Mouse (Mus musculus): ENCODE results near the gene Frmpd1. TPM values are rescaled to one million over a fixed set of nuclear protein-coding genes. Genes with fewer than 3 reads are reported as not detected.

Frmpd1 gene
- total RNA-seq, 2 experiments from 2014 or later = not detected

DNA sequence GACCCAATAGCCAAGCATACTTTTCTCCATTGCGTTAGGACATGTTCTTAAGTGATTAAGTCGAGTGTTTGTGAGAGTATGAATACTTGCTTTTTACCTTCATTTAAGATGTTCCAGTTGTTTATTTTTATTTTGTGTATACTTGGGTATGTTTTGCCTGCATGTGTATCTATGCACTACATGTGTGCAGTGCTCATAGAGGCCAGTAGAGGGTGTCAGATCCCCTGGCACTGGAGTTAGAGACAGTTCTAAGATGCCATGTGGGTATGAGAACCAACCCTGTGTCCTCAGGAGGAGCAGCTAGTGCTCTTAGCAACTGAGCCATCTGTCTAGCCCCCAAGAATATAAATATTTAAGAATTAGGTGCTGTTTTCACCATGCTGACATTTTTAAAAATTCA lies 37.7 kb downstream of the Frmpd1 start:
- no peak for ATAC-seq (replicated peaks; ENCODE audit: low FRiP score, poor library complexity, severe bottlenecking)

DNA sequence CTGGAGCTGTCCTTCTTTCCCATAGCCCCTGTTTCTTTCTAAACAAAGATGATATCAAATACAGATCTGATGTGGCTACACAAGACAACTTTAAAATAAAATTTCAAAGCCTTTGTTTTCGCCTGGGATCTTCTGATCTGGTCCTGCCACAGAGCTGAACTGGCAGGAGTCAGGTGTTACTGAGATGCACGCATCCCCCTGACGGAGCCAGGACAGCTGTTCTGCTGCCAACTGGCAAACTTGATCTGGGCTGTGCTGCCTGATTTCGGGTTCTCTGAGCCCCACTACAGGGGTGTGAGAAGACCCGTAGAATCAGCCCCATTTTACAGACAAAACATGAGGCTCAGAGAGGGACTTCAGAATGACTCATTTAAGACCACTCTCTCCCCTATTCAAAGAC lies 45.6 kb downstream of the Frmpd1 start:
- no peak for ATAC-seq (replicated peaks; ENCODE audit: low FRiP score, poor library complexity, severe bottlenecking)

DNA sequence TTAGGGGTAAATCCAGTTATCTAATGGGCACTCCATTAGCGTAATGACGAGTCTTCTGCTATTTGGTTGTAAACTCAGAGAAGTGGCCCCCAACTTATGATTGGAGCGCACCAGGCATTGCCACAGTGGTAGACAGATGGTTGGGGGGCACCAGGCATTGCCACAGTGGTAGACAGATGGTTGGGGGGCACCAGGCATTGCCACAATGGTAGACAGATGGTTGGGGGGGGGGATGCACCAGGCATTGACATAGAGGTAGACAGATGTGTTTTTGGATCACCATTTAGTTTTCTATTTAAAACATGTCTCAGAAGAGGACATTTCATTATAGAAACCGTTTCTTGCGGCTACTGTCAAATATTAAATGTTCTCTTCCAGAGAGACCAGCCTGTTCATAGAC lies 53.6 kb downstream of the Frmpd1 start:
- no peak for ATAC-seq (replicated peaks; ENCODE audit: low FRiP score, poor library complexity, severe bottlenecking)

DNA sequence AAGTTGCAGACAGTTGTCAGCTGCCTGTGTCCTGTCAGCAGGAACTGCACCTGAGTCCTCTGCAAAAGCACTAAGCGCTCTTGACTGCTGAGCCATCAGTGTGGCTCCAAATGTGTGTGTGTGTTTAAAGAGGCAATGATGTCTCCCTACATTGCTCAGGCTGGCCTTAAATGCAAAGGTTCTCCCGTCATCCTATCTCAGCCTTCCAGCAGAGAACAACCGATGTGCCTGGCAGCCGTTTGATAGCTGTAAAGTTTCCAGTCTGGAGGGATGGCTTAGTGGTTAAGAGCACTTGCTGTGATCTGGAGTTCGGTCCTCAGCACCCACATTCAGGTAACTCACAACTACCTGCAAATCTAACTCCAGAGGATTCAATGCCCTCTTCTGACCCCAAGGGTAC lies 56.7 kb downstream of the Frmpd1 start:
- no peak for ATAC-seq (replicated peaks; ENCODE audit: low FRiP score, poor library complexity, severe bottlenecking)

DNA sequence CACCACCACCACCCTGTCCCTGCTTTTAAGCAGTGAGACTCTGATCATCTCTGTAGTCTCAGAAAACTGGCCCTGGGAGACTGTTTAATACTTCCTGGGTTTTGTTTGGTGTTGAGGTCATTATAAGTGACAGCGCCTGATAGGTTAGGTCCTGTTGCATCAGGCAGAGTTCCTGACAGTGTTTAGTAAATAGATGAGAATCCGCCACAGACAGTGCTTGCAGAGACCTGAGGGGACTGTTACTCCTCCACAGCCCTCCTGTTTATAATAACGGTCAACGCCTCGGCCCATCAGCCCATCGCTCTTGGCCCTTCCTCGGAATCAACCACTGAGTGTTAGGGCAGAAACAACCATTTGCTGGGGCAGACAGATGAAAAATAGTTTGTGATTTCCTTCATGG lies 57.5 kb downstream of the Frmpd1 start:
- ATAC-seq (replicated peaks; ENCODE audit: low FRiP score, poor library complexity, severe bottlenecking) = no peak

DNA sequence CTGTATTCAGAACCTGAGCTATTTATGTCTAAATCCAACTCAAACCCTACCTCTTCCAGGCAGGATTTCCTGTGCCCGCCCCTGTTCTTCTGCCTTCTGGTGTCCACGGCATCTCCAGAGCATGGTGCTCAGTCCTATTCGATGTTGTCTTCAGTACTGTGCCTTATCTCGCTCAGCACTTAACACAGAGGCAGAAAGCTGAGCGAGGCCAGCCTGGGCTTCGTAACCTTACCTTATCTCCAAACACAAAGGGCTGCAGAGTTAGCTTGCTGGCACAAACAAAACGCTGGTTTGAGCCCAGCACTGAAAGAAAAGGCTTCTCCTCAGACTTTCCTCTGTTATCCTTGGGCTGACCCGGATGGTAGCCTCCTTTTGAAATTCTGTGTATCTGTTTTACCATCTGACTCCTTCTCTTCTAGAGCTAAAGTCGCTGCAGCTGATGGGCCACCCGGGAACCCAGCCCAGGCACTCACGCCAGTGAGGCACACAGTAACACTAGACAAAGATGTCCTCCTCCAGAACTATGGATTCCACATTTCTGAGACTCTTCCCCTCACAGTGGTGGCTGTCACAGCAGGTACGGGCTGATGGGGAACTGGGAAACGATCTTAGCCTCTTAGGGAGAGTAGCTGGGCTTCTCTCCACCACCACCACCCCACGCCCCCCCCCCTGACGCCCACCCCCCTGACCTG lies 58.7 kb downstream of the Frmpd1 start:
- ATAC-seq (replicated peaks; ENCODE audit: low FRiP score, poor library complexity, severe bottlenecking) = 0 out of 2 replicates have a peak, but pooled peaks have one; percentile 13

DNA sequence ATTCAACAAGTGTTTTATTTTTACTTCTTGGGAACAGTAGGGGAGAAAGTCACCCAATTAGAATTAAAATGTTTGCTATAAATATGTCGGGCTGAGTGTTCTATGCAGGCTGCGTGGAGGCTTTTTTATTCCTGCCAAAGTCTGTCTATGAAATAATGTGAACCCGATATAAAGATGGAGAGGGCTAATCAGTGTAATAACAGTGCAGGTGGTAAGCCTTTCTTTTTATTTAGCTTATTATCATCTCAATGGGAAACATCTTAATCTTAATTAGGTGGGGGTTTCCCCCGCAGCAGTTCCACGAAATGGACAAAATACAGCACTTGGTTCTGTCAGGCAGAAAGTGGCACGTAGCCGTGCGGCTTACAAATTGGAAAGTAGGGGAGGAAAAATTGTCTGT lies 66.6 kb downstream of the Frmpd1 start:
- ATAC-seq (replicated peaks; ENCODE audit: low FRiP score, poor library complexity, severe bottlenecking) = no peak

DNA sequence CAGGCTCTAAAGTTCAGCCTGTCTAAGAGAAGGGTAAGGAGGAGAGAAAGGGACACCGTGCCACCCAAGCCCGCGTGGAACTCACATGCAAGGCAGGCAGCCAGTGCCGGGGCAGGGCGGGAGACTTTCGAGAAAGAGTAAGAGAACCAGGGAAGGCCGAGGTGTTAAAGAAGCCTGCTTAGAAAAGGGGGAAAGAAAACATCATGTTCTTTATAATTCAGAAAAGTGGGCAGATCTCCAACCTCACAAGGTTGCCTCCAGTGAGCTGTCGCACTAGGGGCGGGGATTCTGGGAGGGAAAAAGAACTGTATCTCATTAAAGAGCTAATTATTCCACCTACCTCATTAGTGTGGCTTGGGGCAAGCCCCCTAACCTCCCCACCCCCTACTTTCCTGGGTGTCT lies 68.2 kb downstream of the Frmpd1 start:
- ATAC-seq (replicated peaks; ENCODE audit: low FRiP score, poor library complexity, severe bottlenecking) = no peak

DNA sequence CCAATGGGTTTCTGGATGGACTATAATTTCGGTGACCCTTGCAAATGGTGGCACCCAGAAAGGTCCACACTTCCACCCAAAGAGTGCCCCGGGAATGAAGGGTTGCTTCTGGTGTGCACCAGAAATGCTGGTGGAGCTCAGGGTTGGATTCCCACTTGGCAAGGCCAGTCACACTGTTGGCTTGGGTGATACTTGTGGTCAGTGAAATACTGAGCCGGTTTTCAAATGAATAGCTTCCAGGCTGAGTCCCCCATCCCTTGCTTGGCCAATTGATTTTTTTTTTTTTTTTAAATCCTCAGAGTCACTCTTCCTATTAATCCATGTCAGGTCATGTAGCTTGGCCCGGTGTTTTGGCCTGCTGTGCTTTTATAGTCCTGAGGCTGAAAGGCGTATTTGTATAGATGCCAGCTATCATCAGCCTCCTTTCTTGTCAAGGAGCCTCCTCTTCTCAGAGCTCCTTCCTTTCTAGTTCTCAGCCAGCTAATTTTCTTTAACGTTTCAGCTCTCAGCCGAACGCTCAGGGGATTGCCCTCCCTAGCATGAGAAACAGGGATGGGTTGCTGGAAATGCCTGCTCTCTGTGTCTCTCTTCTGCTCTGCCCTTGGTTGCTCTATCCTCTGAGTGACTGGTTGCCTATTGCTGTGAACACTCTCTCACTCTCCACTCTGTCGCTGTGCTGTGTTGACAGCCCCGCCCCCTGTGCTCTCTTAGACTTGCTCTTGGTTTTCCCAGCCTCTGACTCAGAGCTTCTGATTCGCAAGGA lies 69.3 kb downstream of the Frmpd1 start:
- no peak for ATAC-seq (replicated peaks; ENCODE audit: low FRiP score, poor library complexity, severe bottlenecking)

DNA sequence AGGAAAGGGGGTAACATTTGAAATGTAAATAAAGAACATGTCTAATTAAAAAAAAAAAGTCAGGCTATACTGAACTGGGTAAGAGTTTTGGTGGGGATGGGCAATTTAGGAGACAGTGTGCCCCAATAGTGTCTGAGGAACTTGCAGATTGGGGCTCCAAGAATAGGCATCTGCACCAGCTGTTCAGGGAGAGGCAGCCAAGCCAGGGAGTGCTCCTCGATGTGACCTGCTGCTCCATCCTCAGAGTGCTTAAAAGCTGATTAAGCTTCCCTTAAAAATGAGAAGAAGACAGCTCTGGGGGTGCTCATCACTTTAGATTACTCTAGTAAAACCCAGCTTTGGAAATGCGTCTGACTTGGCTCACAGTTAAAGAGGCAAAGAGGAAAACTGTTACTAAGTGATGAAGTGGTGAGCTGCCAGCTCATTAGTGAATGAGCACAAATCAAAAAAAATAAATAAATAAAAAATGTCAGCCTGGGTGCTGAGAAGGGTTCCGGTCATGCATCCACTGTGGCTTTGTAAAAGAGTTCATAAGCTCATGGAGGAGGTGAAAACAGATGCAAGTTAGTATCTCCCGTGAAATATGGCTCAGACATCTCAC lies 74.7 kb downstream of the Frmpd1 start:
- no peak for ATAC-seq (replicated peaks; ENCODE audit: low FRiP score, poor library complexity, severe bottlenecking)

DNA sequence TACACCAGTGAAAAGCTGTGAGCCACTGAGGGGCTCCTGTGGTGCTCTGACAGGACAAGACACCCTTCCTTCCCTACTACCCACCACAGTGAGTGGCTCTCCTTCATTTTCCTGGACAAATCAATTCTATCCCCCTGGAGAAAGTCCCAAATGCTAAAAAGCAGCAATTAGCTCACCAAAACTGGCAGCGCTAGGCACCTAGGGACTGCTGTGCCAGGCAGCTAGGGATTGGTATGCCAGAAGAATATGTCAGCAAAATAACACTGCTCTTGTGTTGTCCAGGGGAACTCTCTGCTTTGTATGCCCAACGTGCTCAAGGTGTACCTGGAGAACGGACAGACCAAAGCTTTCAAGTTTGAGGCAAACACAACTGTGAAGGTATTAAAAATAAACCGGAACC lies 76.9 kb downstream of the Frmpd1 start:
- no peak for ATAC-seq (replicated peaks; ENCODE audit: low FRiP score, poor library complexity, severe bottlenecking)

DNA sequence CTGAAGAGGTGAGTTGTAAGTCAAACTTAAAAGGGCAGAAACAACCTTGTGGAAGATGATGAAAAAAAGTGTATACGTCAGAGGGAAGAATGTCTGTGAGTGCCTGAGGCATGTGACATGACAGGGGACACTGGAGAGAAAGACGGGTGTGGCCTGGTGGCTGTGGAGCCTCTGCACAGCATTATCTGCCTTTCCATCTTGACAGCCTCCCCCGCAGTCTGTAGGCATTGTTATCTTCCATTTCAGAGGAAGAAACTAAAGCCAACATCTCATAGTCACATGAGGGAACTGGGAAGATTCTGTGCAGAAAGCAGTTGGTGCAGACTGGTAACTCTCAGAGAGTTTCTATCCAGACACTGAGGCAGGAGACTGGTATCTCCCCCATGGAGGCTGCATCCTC lies 83.2 kb downstream of the Frmpd1 start:
- no peak for ATAC-seq (replicated peaks; ENCODE audit: low FRiP score, poor library complexity, severe bottlenecking)

DNA sequence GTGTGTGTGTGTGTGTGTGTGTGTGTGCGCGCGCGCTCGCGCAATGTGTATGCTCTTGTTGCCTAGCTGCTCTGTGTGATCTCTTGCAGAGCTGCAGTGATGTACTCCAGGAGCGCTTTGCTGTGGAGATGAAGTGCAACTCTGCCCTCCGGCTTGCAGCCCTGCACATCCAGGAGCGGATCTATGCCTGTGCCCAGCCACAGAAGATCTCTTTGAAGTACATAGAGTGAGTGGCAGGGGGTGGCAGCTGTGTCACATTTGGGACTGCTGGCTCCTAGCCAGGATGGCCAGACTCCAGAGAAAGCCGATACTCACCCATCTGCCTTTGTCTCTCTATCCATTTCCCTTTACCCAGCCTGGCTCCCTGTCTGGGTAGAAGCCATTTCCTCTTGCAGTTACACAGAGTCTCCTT lies 86.4 kb downstream of the Frmpd1 start:
- no peak for ATAC-seq (replicated peaks; ENCODE audit: low FRiP score, poor library complexity, severe bottlenecking)

DNA sequence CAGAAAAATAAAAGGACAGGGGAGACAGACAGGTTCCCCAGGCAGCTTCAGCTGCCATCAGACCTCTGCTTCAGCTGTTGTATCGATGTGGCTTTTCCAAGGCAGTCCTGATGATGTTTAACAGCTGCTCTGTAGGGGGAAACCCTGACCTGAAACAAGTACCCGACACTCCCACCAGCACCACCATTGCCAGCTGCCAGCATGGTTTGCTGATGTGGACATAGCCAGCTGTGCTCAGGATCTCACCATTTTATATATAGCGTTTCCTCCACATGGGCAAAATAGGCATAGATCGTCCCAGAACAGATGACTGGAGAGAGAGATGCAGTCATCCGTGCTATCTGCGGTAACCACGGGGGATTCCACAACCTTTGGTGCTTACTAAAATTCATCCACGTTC lies 91.1 kb downstream of the Frmpd1 start:
- ATAC-seq (replicated peaks; ENCODE audit: low FRiP score, poor library complexity, severe bottlenecking) = no peak

DNA sequence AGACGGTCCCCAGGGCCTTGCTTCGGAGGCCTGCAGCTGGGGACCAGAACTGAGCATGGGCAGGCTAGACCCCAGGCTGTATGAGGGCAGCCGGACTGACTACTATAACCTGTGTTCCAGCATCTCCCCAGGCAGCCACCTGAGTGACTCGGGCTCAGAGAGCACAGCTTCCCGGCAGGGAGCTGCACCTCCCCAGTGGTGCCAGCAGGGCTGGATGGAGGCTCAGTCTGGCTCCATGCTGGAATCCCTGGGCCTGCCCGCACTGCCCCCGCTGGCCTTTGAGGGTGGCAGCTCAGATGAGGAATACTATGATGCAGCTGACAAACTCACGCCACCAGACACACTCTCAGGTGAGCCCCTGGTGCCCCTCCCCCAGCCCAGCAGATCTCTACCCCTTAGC lies 94.6 kb downstream of the Frmpd1 start:
- no peak; the same call in 1 of the 2 replicates for ATAC-seq (replicated peaks; ENCODE audit: low FRiP score, poor library complexity, severe bottlenecking)

DNA sequence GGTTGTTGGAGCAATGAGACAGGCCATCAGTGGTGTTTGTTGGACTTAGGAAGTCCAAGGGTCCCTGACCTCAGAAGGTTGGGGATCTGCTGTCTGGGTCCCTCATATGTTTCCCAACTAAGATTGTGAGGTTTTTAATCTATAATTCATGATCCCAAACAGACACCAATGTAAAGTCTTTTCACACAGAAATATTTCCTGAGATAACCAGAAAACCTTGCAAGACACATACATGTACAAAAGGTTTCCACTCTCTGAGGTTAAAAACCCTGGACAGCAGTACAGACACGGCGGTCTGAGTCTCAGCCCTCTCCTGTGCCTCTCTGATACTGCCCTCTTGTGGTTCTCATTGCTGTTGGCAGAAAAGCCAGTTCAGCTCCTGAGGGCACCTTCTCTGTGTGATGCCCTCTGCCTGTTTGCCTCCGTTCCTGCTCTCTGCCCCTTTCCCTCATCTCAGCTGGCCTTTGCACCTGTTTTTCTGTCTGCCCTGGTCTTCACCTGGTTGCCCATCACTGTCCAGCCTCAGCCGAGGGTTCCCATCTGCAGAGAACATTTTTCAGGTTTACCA lies 95.4 kb downstream of the Frmpd1 start:
- ATAC-seq (replicated peaks; ENCODE audit: low FRiP score, poor library complexity, severe bottlenecking) = no peak

DNA sequence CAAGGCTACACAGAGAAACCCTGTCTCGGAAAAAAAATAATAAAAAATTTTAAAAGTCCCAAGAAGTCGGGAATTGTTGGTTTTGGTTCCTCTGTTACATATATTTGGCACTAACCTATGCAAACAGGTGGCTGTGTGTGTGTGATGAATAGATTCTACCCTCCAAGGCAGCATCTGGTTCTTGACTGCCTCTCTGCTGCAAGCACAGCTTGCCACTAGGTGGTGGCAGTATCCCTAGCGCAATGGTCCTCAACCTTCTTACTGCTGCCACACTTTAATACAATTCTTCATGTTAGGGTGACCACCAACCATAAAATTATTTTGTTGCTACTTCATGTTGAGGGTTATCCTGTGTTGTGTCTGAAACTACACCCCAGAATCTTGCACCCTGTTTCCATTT lies 101.6 kb downstream of the Frmpd1 start:
- ATAC-seq (replicated peaks; ENCODE audit: low FRiP score, poor library complexity, severe bottlenecking) = no peak

DNA sequence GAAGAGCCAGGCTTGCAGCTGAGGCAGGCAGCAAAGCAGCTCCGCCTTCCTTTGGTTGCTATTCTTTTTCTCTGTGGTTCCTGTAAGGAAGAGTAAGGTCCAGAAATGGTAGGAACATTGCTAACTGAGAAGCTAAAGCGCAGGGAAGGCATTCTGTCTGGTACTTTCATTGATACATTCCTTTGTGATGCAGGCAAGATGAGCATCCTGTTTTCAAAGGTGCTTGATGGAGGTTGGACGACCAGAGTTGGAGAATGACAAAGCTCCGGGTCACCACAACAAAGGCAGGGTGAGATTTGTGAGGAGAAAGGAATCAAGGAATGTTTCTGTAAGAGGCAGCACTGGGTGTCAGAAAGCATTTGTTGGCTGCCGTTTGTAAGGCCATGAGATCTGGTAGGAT lies 103.2 kb downstream of the Frmpd1 start:
- no peak for ATAC-seq (replicated peaks; ENCODE audit: low FRiP score, poor library complexity, severe bottlenecking)

DNA sequence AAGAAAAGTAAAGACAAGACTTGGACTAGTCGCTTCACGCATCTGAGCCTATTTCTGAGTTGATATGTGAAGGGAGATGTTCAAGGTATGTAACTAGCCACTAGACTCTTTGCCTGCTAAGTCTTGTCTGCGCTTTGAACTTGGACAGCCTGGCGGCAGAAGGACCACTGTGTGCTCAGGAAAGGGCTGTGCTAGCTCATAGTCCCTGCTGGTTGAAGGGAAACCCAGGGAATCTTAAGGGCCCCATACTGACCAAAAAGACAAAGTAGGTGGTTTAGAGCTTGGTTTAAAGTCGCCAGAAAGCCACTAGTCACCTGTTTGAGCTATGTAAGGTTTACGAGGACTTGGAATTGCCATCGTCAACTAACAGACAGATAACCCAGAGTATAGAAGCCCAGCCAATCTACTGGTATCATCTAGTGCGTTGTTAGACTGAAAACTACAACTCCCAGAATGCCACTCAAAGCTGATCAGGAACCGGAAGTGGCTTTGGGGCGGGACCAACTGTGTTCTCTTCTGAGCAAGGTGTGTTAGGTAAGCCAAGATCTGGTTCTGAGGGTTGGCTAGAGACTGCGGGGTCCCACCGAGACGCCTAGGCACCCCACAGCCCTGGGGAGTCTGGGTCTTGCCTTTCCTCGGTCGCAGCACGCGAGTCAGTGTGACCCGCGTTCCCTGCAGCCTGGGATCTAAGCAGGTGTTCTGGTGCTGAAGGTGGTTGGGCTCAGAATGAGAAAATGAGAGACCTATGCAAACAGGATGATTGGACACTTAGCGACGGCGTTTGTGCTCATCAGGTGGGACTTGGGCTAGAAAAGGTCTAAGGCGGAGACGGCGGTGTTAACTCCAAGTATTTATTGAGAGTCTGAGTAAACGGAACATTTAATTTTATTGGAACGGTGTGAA lies 112.2 kb downstream of the Frmpd1 start, which contains the start of gene Trmt10b:
Gene Trmt10b, plus strand, starts transcription at position 466 of the 903 bp plus-strand sequence.
- peak; percentile 97 for ATAC-seq (replicated peaks; ENCODE audit: low FRiP score, poor library complexity, severe bottlenecking)

DNA sequence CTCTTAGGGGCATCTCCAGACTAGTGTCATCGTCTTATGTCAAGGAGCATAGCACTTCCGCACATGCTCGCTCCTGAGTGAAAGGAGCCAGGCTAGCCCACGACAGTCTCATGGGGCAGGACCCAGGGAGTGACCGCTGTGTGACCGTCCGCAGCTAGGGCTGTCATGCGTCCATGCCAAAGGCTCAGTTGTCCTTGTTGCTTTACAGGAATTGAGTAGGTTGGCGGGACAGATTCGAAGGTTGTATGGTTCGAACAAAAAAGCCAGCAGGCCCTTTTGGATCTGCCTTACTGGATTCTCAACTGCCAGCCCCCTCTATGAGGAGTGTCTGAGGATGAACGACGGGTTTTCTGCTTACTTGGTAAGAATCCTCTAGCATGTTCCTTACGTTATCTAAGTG lies 120.9 kb downstream of the Frmpd1 start:
- ATAC-seq (replicated peaks; ENCODE audit: low FRiP score, poor library complexity, severe bottlenecking) = no peak
